9 mouse cellular contexts compared by ENCODE assay signal in the genomic region with DNA sequence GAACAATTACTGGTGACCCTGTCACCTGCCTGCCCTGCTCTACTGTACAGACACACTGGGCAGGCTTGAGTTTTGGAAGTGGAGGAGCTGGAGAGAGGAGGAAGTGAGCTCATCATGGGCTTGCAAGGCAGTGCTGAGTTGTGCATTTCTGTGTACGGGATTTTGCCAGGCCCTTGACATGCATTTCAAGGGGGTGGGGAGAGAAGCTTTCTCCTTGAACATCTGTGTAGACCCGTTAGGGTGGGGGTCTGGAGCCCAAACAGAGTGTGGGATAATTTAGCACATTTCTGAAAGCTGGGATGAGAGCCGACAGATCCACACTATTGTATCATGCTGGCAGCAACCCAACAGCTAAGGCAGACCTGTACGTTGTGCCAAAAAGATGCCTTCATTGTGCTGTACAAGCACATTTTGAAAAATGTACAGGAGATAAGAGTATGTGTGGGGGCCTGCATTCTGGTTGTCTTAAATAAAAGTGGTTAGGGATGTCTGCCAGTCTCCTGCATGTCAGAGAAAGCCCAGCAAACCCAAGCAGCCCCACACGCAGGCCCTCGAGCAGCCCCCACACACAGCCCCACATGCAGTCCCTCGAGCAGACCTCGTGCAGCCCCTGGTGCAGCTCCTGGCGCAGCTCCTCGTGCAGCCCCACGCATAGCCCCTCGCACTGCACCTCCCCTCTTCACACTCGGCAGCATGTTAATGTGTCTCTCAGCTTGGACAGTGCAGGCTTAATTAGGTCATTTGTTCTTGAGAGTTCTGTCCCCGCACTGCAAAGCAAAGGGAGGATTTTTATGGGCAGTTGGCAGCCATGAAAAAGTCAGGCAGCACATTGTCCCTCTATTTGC. TPM values are rescaled to one million over a fixed set of nuclear protein-coding genes. Genes with fewer than 3 reads are reported as not detected.
A peak's percentile ranks its signal among the peaks of the same experiment; 100 is the strongest.
DNase-seq lines count a peak whose midpoint lies in the region; ATAC-seq lines count a peak whose summit lies in the region.
"Had no signal": no experiment of that assay in that cellular context is flagged by ENCODE, and none has a peak within 500 bp of the region (broad histone marks: within the 10 kb centered on the region; RNA-seq: fewer than 3 reads in every experiment).

No protein-coding gene starts in this region.

- H3K36me3 ChIP-seq in forebrain, embryonic 10.5 days (replicated peaks) = peaks cover 21% of the 10 kb centered on the region
- H3K36me3 ChIP-seq in stomach, embryonic 16.5 days (ENCODE audit: control insufficient read depth, insufficient read depth, low read length) = no peaks in the 10 kb centered on the region

- H3K27ac ChIP-seq in forebrain, embryonic 10.5 days = peak overlapping the region; percentile 53
- peak overlapping the region; percentile 60 for H3K27ac ChIP-seq in stomach, embryonic 16.5 days (ENCODE audit: low read length)

- H3K9ac ChIP-seq in stomach, embryonic 16.5 days (ENCODE audit: low read length) = 0 out of 2 replicates have a peak overlapping the region, but pooled peaks have one; percentile 31

- peak; percentile 21 for DNase-seq in ovary, postnatal 10 days (ENCODE audit: low spot score)
- no peak for DNase-seq in ovary, adult 18-20 months (ENCODE audit: low spot score)
- DNase-seq in forebrain, embryonic 10.5 days (ENCODE audit: extremely low spot score, low spot score) = no peak
- DNase-seq in heart, postnatal 4 days = peak; percentile 61
- DNase-seq in layer of hippocampus, postnatal 10 days (ENCODE audit: low spot score in 2 of 2) = peak; percentile 34 to 50
- DNase-seq in lung, postnatal 36 days = peak; percentile 38
- DNase-seq in natural killer cell, adult 2 months (ENCODE audit: low spot score in 2 of 2) = no peak

- H3K4me1 ChIP-seq in forebrain, embryonic 10.5 days = peaks cover 75% of the 10 kb centered on the region
- peaks cover 34% of the 10 kb centered on the region for H3K4me1 ChIP-seq in stomach, embryonic 16.5 days (ENCODE audit: control insufficient read depth, insufficient read depth, low read length)

- 54% methylated on average over 14 of the region's 14 CpGs for WGBS in forebrain, embryonic 10.5 days
- WGBS in stomach, embryonic 16.5 days = 30% methylated on average over 14 of the region's 14 CpGs

- H3K9me3 ChIP-seq in forebrain, embryonic 10.5 days = peaks cover 6% of the 10 kb centered on the region
- no peaks in the 10 kb centered on the region for H3K9me3 ChIP-seq in stomach, embryonic 16.5 days (replicated peaks; ENCODE audit: control insufficient read depth, low read length)

- peak; percentile 84 for ATAC-seq in stomach, embryonic 16.5 days (ENCODE audit: insufficient read depth, low FRiP score)
- ATAC-seq: Patski had no signal

- peak overlapping the region; percentile 1 for H3K4me2 ChIP-seq in stomach, embryonic 16.5 days (ENCODE audit: low read depth, low read length)

- no peak overlapping the region for H3K4me3 ChIP-seq in forebrain, embryonic 10.5 days
- H3K4me3 ChIP-seq in stomach, embryonic 16.5 days (replicated peaks; ENCODE audit: low read length) = no peak overlapping the region

- no peaks in the 10 kb centered on the region for H3K27me3 ChIP-seq in forebrain, embryonic 10.5 days (ENCODE audit: poor library complexity, severe bottlenecking)
- no peaks in the 10 kb centered on the region for H3K27me3 ChIP-seq in stomach, embryonic 16.5 days (ENCODE audit: control insufficient read depth, insufficient read depth, low read length)
- H3K27me3 ChIP-seq: Patski had no signal

RNA-seq across cellular contexts. Expression of a gene that starts 27.5 kb away (rescaled TPM):
- polyA plus RNA-seq in forebrain, embryonic 10.5 days (2016; fragmentation: Nextera tagmentation; extraction: Ambion mirVana) = 21.7 and 22.9 TPM in 2 replicates
- 10 to 100 TPM; 42.9 to 43.2 TPM for total RNA-seq in heart, postnatal 4 days (2021)
- 100 to 1,000 TPM; 117 to 119 TPM for total RNA-seq in layer of hippocampus, postnatal 10 days (2021)
- polyA plus RNA-seq in stomach, embryonic 16.5 days (2015; fragmentation: Nextera tagmentation; extraction: Ambion mirVana) = 14.5 and 15.2 TPM in 2 replicates

Comparison
In these comparisons a context has a peak if more than half of its experiments do, and no peak if none do; other contexts are left out.
1. DNase-seq: peak in ovary, postnatal 10 days (single experiment), heart, postnatal 4 days (single experiment), layer of hippocampus, postnatal 10 days (2 of 2) and lung, postnatal 36 days (single experiment); none in ovary, adult 18-20 months (single experiment), forebrain, embryonic 10.5 days (single experiment) and natural killer cell, adult 2 months (0 of 2).